Mouse (Mus musculus): ENCODE measurements at regions not wholly inside any gene's neighbourhood (a gene's known extent, or its start where the extent isn't known, plus 50 kb on each side); places are given as distances from the start of the nearest gene placed in this dataset.

- DNase-seq (ENCODE audit: low spot score) = no peak
These were observed 77.5 kb upstream of the Tiam2 start for GRCm38 (mm10) chr17:3248875-3249274.

GRCm38 (mm10) chr17:3249320-3249719 is 77.1 kb upstream of the Tiam2 start:
- no peak for DNase-seq (ENCODE audit: low spot score)

- DNase-seq (ENCODE audit: low spot score) = no peak
These were observed 75.2 kb upstream of the Tiam2 start for GRCm38 (mm10) chr17:3251176-3251575.

- DNase-seq (ENCODE audit: low spot score) = no peak
These were observed 74.4 kb upstream of the Tiam2 start for GRCm38 (mm10) chr17:3251966-3252365.

- no peak for DNase-seq (ENCODE audit: low spot score)
These were observed 72.7 kb upstream of the Tiam2 start for GRCm38 (mm10) chr17:3253508-3254176.

GRCm38 (mm10) chr17:3256765-3257164 is 69.6 kb upstream of the Tiam2 start:
- no peak for DNase-seq (ENCODE audit: low spot score)

GRCm38 (mm10) chr17:3258811-3259510 is 67.4 kb upstream of the Tiam2 start:
- DNase-seq (ENCODE audit: low spot score) = no peak

- no peak for DNase-seq (ENCODE audit: low spot score)
These were observed 65.6 kb upstream of the Tiam2 start for GRCm38 (mm10) chr17:3260796-3261195.

- DNase-seq (ENCODE audit: low spot score) = peak; percentile 54
These were observed 53.0 kb upstream of the Tiam2 start for GRCm38 (mm10) chr17:3273108-3274091.

- DNase-seq (ENCODE audit: low spot score) = no peak
These were observed 51.7 kb upstream of the Tiam2 start for GRCm38 (mm10) chr17:3274449-3275285.
